Mouse (Mus musculus) stomach, postnatal 0 days (tissue): ENCODE data around the gene Ptprn2. TPM values are rescaled to one million over a fixed set of nuclear protein-coding genes. Genes with fewer than 3 reads are reported as not detected.

Source experiments
- ATAC-seq: fragments of 200-750 bp; cut with Nextera tagmentation; 2 replicates; pipeline ENCODE4 v1.8.0; 2017; ENCODE audit not compliant: low FRiP score, low TSS enrichment
- DNase-seq: peaks from one replicate; pipeline ENCODE4 v3.0.0-alpha.2; 2016; ENCODE audit warnings: low spot score
- H3K27ac ChIP-seq: fragments of 300-500 bp; sonication (generic); replicated peaks from 2 replicates; pipeline ENCODE4 v1.5.1; 2014; ENCODE audit warnings: mild to moderate bottlenecking, control low read depth
- H3K27me3 ChIP-seq: fragments of 300-500 bp; sonication (generic); 2 replicates; pipeline ENCODE4 v1.6.1; 2014; ENCODE audit warnings: low read length; ENCODE audit not compliant: control insufficient read depth, insufficient read depth
- H3K36me3 ChIP-seq: fragments of 300-500 bp; sonication (generic); 2 replicates; pipeline ENCODE4 v1.6.1; 2014; ENCODE audit warnings: low read length, mixed read lengths; ENCODE audit not compliant: control insufficient read depth, insufficient read depth
- H3K4me1 ChIP-seq: fragments of 300-500 bp; sonication (generic); replicated peaks from 2 replicates; pipeline ENCODE4 v1.6.1; 2014; ENCODE audit warnings: antibody characterized with exemption; ENCODE audit not compliant: control insufficient read depth, insufficient read depth
- H3K4me2 ChIP-seq: fragments of 300-500 bp; sonication (generic); replicated peaks from 2 replicates; pipeline ENCODE4 v1.6.1; 2014; ENCODE audit warnings: low read depth, mild to moderate bottlenecking, control low read depth, moderate library complexity
- H3K4me3 ChIP-seq: fragments of 300-500 bp; sonication (generic); 2 replicates; pipeline ENCODE4 v1.5.1; 2014; ENCODE audit warnings: low read depth, low read length, control low read depth
- H3K9ac ChIP-seq: fragments of 300-500 bp; sonication (generic); 2 replicates; pipeline ENCODE4 v1.6.1; 2014; ENCODE audit warnings: mild to moderate bottlenecking, low read length, control low read depth, mixed read lengths
- H3K9me3 ChIP-seq: fragments of 300-500 bp; sonication (generic); 2 replicates; pipeline ENCODE4 v1.6.1; 2016; ENCODE audit warnings: low read length; ENCODE audit not compliant: control insufficient read depth
- CTCF ChIP-seq: IDR thresholded peaks from 2 replicates; pipeline ENCODE4 v1.5.1; 2016; ENCODE audit warnings: antibody characterized with exemption, low read depth, mild to moderate bottlenecking, moderate library complexity
- EP300 ChIP-seq: optimal IDR thresholded peaks from 2 replicates; pipeline ENCODE3; 2016; ENCODE audit warnings: antibody characterized with exemption
- WGBS: fragments of 180-500 bp; shearing (Covaris S2); extraction: QIAGEN DNeasy Blood & Tissue Kit; methylation state at CpG from one replicate; pipeline ENCODE4 v1.1.7; 2014; 5-methylcytosine and 5-hydroxymethylcytosine counted together
- polyA plus RNA-seq: library from polyadenylated mRNA; unstranded; fragments of >200 nt; fragmentation: Nextera tagmentation; extraction: Ambion mirVana; gene quantifications from 2 replicates; pipeline ENCODE4 v1.2.1, GENCODE M21; 2015

The Ptprn2 gene
- polyA plus RNA-seq, 1 experiment from 2014 or later: 6.0 TPM

GRCm38 (mm10) chr12:117175072-117175681 lies 689.7 kb downstream of the Ptprn2 start:
- DNase-seq (no peak), ATAC-seq (no peak)
- Histone ChIP-seq H3K4me3 (no peak overlapping the region), H3K9ac (no peak overlapping the region), H3K27ac (no peak overlapping the region), H3K9me3 (no peaks in the 10 kb centered on the region), H3K27me3 (no peaks in the 10 kb centered on the region), H3K4me2 (no peak overlapping the region), H3K36me3 (no peaks in the 10 kb centered on the region), H3K4me1 (no peaks in the 10 kb centered on the region)
- 76% methylated on average over 15 of the region's 15 CpGs for WGBS
- TF ChIP-seq CTCF (no peak), EP300 (no peak)

- H3K4me1 ChIP-seq: no peaks in the 10 kb centered on the region
- WGBS: 79% methylated on average over 13 of the region's 13 CpGs
- H3K27me3 ChIP-seq: no peaks in the 10 kb centered on the region
- H3K27ac ChIP-seq: no peak overlapping the region
- H3K4me2 ChIP-seq: no peak overlapping the region
- no peak overlapping the region for H3K9ac ChIP-seq
- TF ChIP-seq CTCF (no peak), EP300 (no peak)
- no peak overlapping the region for H3K4me3 ChIP-seq
- H3K36me3 ChIP-seq: no peaks in the 10 kb centered on the region
- ATAC-seq: no peak
- no peak for DNase-seq
- H3K9me3 ChIP-seq: no peaks in the 10 kb centered on the region
These were observed 690.8 kb downstream of the Ptprn2 start for GRCm38 (mm10) chr12:117176259-117176823.

GRCm38 (mm10) chr12:117187167-117187566 lies 701.6 kb downstream of the Ptprn2 start:
- DNase-seq: no peak
- Histone ChIP-seq H3K36me3 (no peaks in the 10 kb centered on the region), H3K27ac (no peak overlapping the region), H3K4me2 (no peak overlapping the region), H3K27me3 (no peaks in the 10 kb centered on the region), H3K4me3 (no peak overlapping the region), H3K9ac (no peak overlapping the region), H3K9me3 (no peaks in the 10 kb centered on the region), H3K4me1 (no peaks in the 10 kb centered on the region)
- no peak for ATAC-seq
- WGBS: 79% methylated on average over 3 of the region's 3 CpGs
- TF ChIP-seq CTCF (peak; percentile 7; the same call in 1 of the 2 replicates), EP300 (no peak)

- Histone ChIP-seq H3K4me1 (no peaks in the 10 kb centered on the region), H3K4me2 (no peak overlapping the region), H3K27ac (no peak overlapping the region), H3K36me3 (no peaks in the 10 kb centered on the region), H3K27me3 (no peaks in the 10 kb centered on the region), H3K4me3 (no peak overlapping the region), H3K9ac (no peak overlapping the region), H3K9me3 (no peaks in the 10 kb centered on the region)
- DNase-seq (no peak), ATAC-seq (no peak)
- WGBS: 80% methylated on average over 4 of the region's 4 CpGs
- no peak for TF ChIP-seq EP300
These were observed 706.5 kb downstream of the Ptprn2 start for GRCm38 (mm10) chr12:117192001-117192400.

GRCm38 (mm10) chr12:117196721-117197425 lies 711.4 kb downstream of the Ptprn2 start:
- Histone ChIP-seq H3K9me3 (no peaks in the 10 kb centered on the region), H3K4me2 (no peak overlapping the region), H3K4me1 (no peaks in the 10 kb centered on the region), H3K9ac (no peak overlapping the region), H3K27ac (no peak overlapping the region), H3K36me3 (no peaks in the 10 kb centered on the region), H3K27me3 (no peaks in the 10 kb centered on the region), H3K4me3 (no peak overlapping the region)
- WGBS: 20% methylated on average over 12 of the region's 12 CpGs
- TF ChIP-seq CTCF (no peak), EP300 (no peak)
- no peak for DNase-seq
- no peak for ATAC-seq

GRCm38 (mm10) chr12:117198093-117198492 lies 712.6 kb downstream of the Ptprn2 start:
- DNase-seq: no peak
- H3K4me1 ChIP-seq: no peaks in the 10 kb centered on the region
- no peak overlapping the region for H3K9ac ChIP-seq
- no peak for TF ChIP-seq EP300
- TF ChIP-seq CTCF: no peak
- no peaks in the 10 kb centered on the region for H3K9me3 ChIP-seq
- ATAC-seq: no peak
- no peaks in the 10 kb centered on the region for H3K36me3 ChIP-seq
- no peaks in the 10 kb centered on the region for H3K27me3 ChIP-seq
- no peak overlapping the region for H3K4me2 ChIP-seq
- no peak overlapping the region for H3K4me3 ChIP-seq
- WGBS: 84% methylated on average over 8 of the region's 8 CpGs
- no peak overlapping the region for H3K27ac ChIP-seq
